Mouse (Mus musculus) C2C12 (cell line): Measurements from ENCODE around the gene Gm44973.

Source experiments
- CTCF ChIP-seq: IDR thresholded peaks from one replicate; pipeline ENCODE4 v1.5.1; 2011; ENCODE audit not compliant: control insufficient read depth, insufficient read depth, insufficient read length
- MYOG ChIP-seq: IDR thresholded peaks from one replicate; pipeline ENCODE4 v1.6.1; 2011; ENCODE audit not compliant: control insufficient read depth, insufficient read length; ENCODE audit errors: extremely low read depth

- TF ChIP-seq CTCF (no peak), MYOG (no peak)
These were observed 21.1 kb upstream of the Gm44973 start for GRCm38 (mm10) chr7:4993999-4994788.
